Mouse (Mus musculus): ENCODE data around the gene Tmem274. TPM values are rescaled to one million over a fixed set of nuclear protein-coding genes. Genes with fewer than 3 reads are reported as not detected.

Tmem274 gene
- polyA plus RNA-seq, 2 experiments = not detected

- Histone ChIP-seq H3K4me2 (replicated peaks; ENCODE audit: low read depth, low read length, severe bottlenecking) (peak within 1 kb of the TSS; percentile 93), H3K4me1 (ENCODE audit: control insufficient read depth, insufficient read depth, low read length) (peaks cover 9% of the 10 kb centered on the region), H3K36me3 (ENCODE audit: control insufficient read depth, insufficient read depth, low read length) (no peaks in the 10 kb centered on the region; the same call in 1 of the 2 replicates), H3K9me3 (ENCODE audit: control insufficient read depth, low read length) (no peaks in the 10 kb centered on the region), H3K27me3 (ENCODE audit: control insufficient read depth, insufficient read depth, low read length) (no peaks in the 10 kb centered on the region), H3K27ac (replicated peaks; ENCODE audit: low read depth, low read length) (peak within 1 kb of the TSS; percentile 78), H3K4me3 (replicated peaks; ENCODE audit: low read length) (peak within 1 kb of the TSS; percentile 79), H3K9ac (ENCODE audit: low read depth, low read length, severe bottlenecking) (peak within 1 kb of the TSS; percentile 92)
- peak; percentile 96 for DNase-seq (ENCODE audit: low spot score)
- 0 out of 2 replicates have a peak, but pooled peaks have one; percentile 41 for TF ChIP-seq POLR2A (IDR thresholded peaks at IDR 0.05; ENCODE audit: borderline replicate concordance, extremely low read depth, insufficient read depth, insufficient read length)
- peak; percentile 98 for ATAC-seq (ENCODE audit: low FRiP score, low read depth)
- WGBS = 0% methylated on average over 30 of the region's 46 CpGs
These were observed 40.7 kb downstream of the Tmem274 start, which contains the start of gene Ctnnbip1 for GRCm38 (mm10) chr4:149517868-149518340. Ctnnbip1 (plus strand) TSS chr4:149518236.

GRCm38 (mm10) chr4:149518351-149519220 is 41.4 kb downstream of the Tmem274 start:
- TF ChIP-seq POLR2A (IDR thresholded peaks at IDR 0.05; ENCODE audit: borderline replicate concordance, extremely low read depth, insufficient read depth, insufficient read length) = no peak
- H3K4me2 ChIP-seq (replicated peaks; ENCODE audit: low read depth, low read length, severe bottlenecking) = peak overlapping the region; percentile 93
- DNase-seq (ENCODE audit: low spot score) (no peak), ATAC-seq (ENCODE audit: low FRiP score, low read depth) (no peak)
- H3K4me3 ChIP-seq (replicated peaks; ENCODE audit: low read length) = peak overlapping the region; percentile 79
- H3K36me3 ChIP-seq (ENCODE audit: control insufficient read depth, insufficient read depth, low read length) = no peaks in the 10 kb centered on the region; the same call in 1 of the 2 replicates
- 2% methylated on average over 32 of the region's 52 CpGs for WGBS
- no peaks in the 10 kb centered on the region for H3K27me3 ChIP-seq (ENCODE audit: control insufficient read depth, insufficient read depth, low read length)
- peak overlapping the region; percentile 78 for H3K27ac ChIP-seq (replicated peaks; ENCODE audit: low read depth, low read length)
- peaks cover 9% of the 10 kb centered on the region for H3K4me1 ChIP-seq (ENCODE audit: control insufficient read depth, insufficient read depth, low read length)
- no peaks in the 10 kb centered on the region for H3K9me3 ChIP-seq (ENCODE audit: control insufficient read depth, low read length)
- peak overlapping the region; percentile 92 for H3K9ac ChIP-seq (ENCODE audit: low read depth, low read length, severe bottlenecking)

GRCm38 (mm10) chr4:149521258-149521657 is 44.1 kb downstream of the Tmem274 start:
- Histone ChIP-seq H3K4me3 (replicated peaks; ENCODE audit: low read length) (no peak overlapping the region), H3K4me1 (ENCODE audit: control insufficient read depth, insufficient read depth, low read length) (peaks cover 17% of the 10 kb centered on the region), H3K27ac (replicated peaks; ENCODE audit: low read depth, low read length) (no peak overlapping the region), H3K9me3 (ENCODE audit: control insufficient read depth, low read length) (no peaks in the 10 kb centered on the region), H3K27me3 (ENCODE audit: control insufficient read depth, insufficient read depth, low read length) (no peaks in the 10 kb centered on the region), H3K4me2 (replicated peaks; ENCODE audit: low read depth, low read length, severe bottlenecking) (no peak overlapping the region), H3K9ac (ENCODE audit: low read depth, low read length, severe bottlenecking) (no peak overlapping the region; the same call in 1 of the 2 replicates), H3K36me3 (ENCODE audit: control insufficient read depth, insufficient read depth, low read length) (no peaks in the 10 kb centered on the region; the same call in 1 of the 2 replicates)
- no peak for DNase-seq (ENCODE audit: low spot score)
- 76% methylated on average over 10 of the region's 10 CpGs for WGBS
- no peak for ATAC-seq (ENCODE audit: low FRiP score, low read depth)
- no peak for TF ChIP-seq POLR2A (IDR thresholded peaks at IDR 0.05; ENCODE audit: borderline replicate concordance, extremely low read depth, insufficient read depth, insufficient read length)

GRCm38 (mm10) chr4:149523961-149524360 is 46.8 kb downstream of the Tmem274 start:
- Histone ChIP-seq H3K27me3 (ENCODE audit: control insufficient read depth, insufficient read depth, low read length) (no peaks in the 10 kb centered on the region), H3K4me1 (ENCODE audit: control insufficient read depth, insufficient read depth, low read length) (peaks cover 23% of the 10 kb centered on the region), H3K9ac (ENCODE audit: low read depth, low read length, severe bottlenecking) (no peak overlapping the region), H3K4me3 (replicated peaks; ENCODE audit: low read length) (no peak overlapping the region), H3K9me3 (ENCODE audit: control insufficient read depth, low read length) (no peaks in the 10 kb centered on the region), H3K27ac (replicated peaks; ENCODE audit: low read depth, low read length) (no peak overlapping the region), H3K4me2 (replicated peaks; ENCODE audit: low read depth, low read length, severe bottlenecking) (no peak overlapping the region), H3K36me3 (ENCODE audit: control insufficient read depth, insufficient read depth, low read length) (no peaks in the 10 kb centered on the region; the same call in 1 of the 2 replicates)
- TF ChIP-seq POLR2A (IDR thresholded peaks at IDR 0.05; ENCODE audit: borderline replicate concordance, extremely low read depth, insufficient read depth, insufficient read length) = no peak
- no peak for ATAC-seq (ENCODE audit: low FRiP score, low read depth)
- WGBS = 80% methylated on average over 6 of the region's 6 CpGs
- no peak for DNase-seq (ENCODE audit: low spot score)

- H3K27ac ChIP-seq (replicated peaks; ENCODE audit: low read depth, low read length) = no peak overlapping the region
These were observed 48.0 kb downstream of the Tmem274 start for GRCm38 (mm10) chr4:149525170-149525569.

More at GRCm38 (mm10) chr4:149525170-149525569, 48.0 kb downstream of the Tmem274 start:
- Histone ChIP-seq H3K4me1 (ENCODE audit: control insufficient read depth, insufficient read depth, low read length) (peaks cover 17% of the 10 kb centered on the region), H3K9me3 (ENCODE audit: control insufficient read depth, low read length) (no peaks in the 10 kb centered on the region), H3K27me3 (ENCODE audit: control insufficient read depth, insufficient read depth, low read length) (no peaks in the 10 kb centered on the region), H3K4me2 (replicated peaks; ENCODE audit: low read depth, low read length, severe bottlenecking) (no peak overlapping the region), H3K36me3 (ENCODE audit: control insufficient read depth, insufficient read depth, low read length) (no peaks in the 10 kb centered on the region; the same call in 1 of the 2 replicates), H3K9ac (ENCODE audit: low read depth, low read length, severe bottlenecking) (no peak overlapping the region), H3K4me3 (replicated peaks; ENCODE audit: low read length) (no peak overlapping the region)
- 86% methylated on average over 4 of the region's 4 CpGs for WGBS
- TF ChIP-seq POLR2A (IDR thresholded peaks at IDR 0.05; ENCODE audit: borderline replicate concordance, extremely low read depth, insufficient read depth, insufficient read length) = no peak
- DNase-seq (ENCODE audit: low spot score) = no peak
- ATAC-seq (ENCODE audit: low FRiP score, low read depth) = no peak

Data from limb, embryonic 14.5 days (tissue).